Comparison of ENCODE assay signal across 8 mouse cellular contexts in the genomic region with DNA sequence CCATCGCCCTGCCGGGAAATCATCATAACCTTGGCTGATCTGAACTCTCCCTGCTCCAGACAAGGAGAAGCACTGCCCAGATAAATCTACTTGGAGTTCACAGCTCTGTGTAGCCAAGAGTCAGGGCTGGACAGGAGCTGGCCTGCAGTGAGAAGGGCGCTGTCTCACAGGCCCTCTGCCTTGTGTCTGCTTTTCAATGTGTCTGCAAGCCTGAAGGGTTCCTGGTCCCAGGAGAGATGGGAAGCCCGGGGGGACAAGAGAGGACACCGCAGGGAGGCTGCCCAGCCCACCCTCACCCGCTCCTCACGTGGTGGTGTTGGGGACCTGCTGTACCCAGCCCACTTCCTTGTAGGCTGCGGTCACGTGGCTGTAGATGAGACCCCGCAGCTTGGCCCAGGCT. TPM values are rescaled to one million over a fixed set of nuclear protein-coding genes. Genes with fewer than 3 reads are reported as not detected.
DNase-seq lines count a peak whose midpoint lies in the region; ATAC-seq and TF ChIP-seq lines count a peak whose summit lies in the region.
"Had no signal": no experiment of that assay in that cellular context is flagged by ENCODE, and none has a peak within 500 bp of the region (broad histone marks: within the 10 kb centered on the region; RNA-seq: fewer than 3 reads in every experiment).

No protein-coding gene starts in this region.

- no peak overlapping the region for H3K9ac ChIP-seq in heart, embryonic 15.5 days
- 0 out of 2 replicates have a peak overlapping the region, but pooled peaks have one; percentile 13 for H3K9ac ChIP-seq in neural tube, embryonic 13.5 days
- H3K9ac ChIP-seq in intestine, embryonic 14.5 days (ENCODE audit: low read length), result no peak overlapping the region
- H3K9ac ChIP-seq in stomach, postnatal 0 days (ENCODE audit: low read length), result 0 out of 2 replicates have a peak overlapping the region, but pooled peaks have one; percentile 8

- no peaks in the 10 kb centered on the region for H3K36me3 ChIP-seq in heart, embryonic 15.5 days
- H3K36me3 ChIP-seq in neural tube, embryonic 13.5 days, result 0 out of 2 replicates have a peak, but pooled peaks cover 8% of the 10 kb centered on the region
- no peaks in the 10 kb centered on the region for H3K36me3 ChIP-seq in intestine, embryonic 14.5 days (ENCODE audit: control insufficient read depth, insufficient read depth, low read length)
- H3K36me3 ChIP-seq in stomach, postnatal 0 days (ENCODE audit: control insufficient read depth, insufficient read depth, low read length), result no peaks in the 10 kb centered on the region

- H3K4me1 ChIP-seq in heart, embryonic 15.5 days (replicated peaks), result peaks cover 34% of the 10 kb centered on the region
- H3K4me1 ChIP-seq in neural tube, embryonic 13.5 days (replicated peaks), result peaks cover 57% of the 10 kb centered on the region
- peaks cover 36% of the 10 kb centered on the region for H3K4me1 ChIP-seq in intestine, embryonic 14.5 days (replicated peaks; ENCODE audit: control insufficient read depth, insufficient read depth, low read length)
- H3K4me1 ChIP-seq in stomach, postnatal 0 days (replicated peaks; ENCODE audit: control insufficient read depth, insufficient read depth), result peaks cover 6% of the 10 kb centered on the region

- H3K27me3 ChIP-seq in heart, embryonic 15.5 days, result peaks cover 64% of the 10 kb centered on the region
- peaks cover 36% of the 10 kb centered on the region for H3K27me3 ChIP-seq in neural tube, embryonic 13.5 days
- H3K27me3 ChIP-seq in intestine, embryonic 14.5 days (replicated peaks; ENCODE audit: control insufficient read depth, insufficient read depth, low read length), result peaks cover 1% of the 10 kb centered on the region; the same call in 1 of the 2 replicates
- no peaks in the 10 kb centered on the region for H3K27me3 ChIP-seq in stomach, postnatal 0 days (ENCODE audit: control insufficient read depth, insufficient read depth, low read length)

- TF ChIP-seq CTCF in stomach, postnatal 0 days (IDR thresholded peaks at IDR 0.05; ENCODE audit: low read depth), result no peak

- no peaks in the 10 kb centered on the region for H3K9me3 ChIP-seq in heart, embryonic 15.5 days (replicated peaks)
- H3K9me3 ChIP-seq in neural tube, embryonic 13.5 days, result no peaks in the 10 kb centered on the region
- H3K9me3 ChIP-seq in intestine, embryonic 14.5 days (ENCODE audit: control insufficient read depth, low read length), result no peaks in the 10 kb centered on the region
- H3K9me3 ChIP-seq in stomach, postnatal 0 days (ENCODE audit: control insufficient read depth, low read length), result no peaks in the 10 kb centered on the region

- no peak for TF ChIP-seq EP300 in stomach, postnatal 0 days (optimal IDR thresholded peaks at IDR 0.05)

- H3K4me3 ChIP-seq in heart, embryonic 15.5 days, result no peak overlapping the region
- no peak overlapping the region for H3K4me3 ChIP-seq in neural tube, embryonic 13.5 days
- no peak overlapping the region for H3K4me3 ChIP-seq in intestine, embryonic 14.5 days (ENCODE audit: low read depth, low read length)
- H3K4me3 ChIP-seq in stomach, postnatal 0 days (ENCODE audit: low read depth, low read length), result no peak overlapping the region

- intact Hi-C loops in heart, postnatal 10 days (cut with DNase I), result loop anchor here (10.0 kb wide), 1 partner anchor 406 kb away; no protein-coding TSS in a partner anchor

- ATAC-seq in heart, embryonic 15.5 days (replicated peaks; ENCODE audit: insufficient number of reproducible peaks, insufficient read depth, low FRiP score, low read depth), result no peak
- ATAC-seq in neural tube, embryonic 13.5 days (ENCODE audit: low read depth), result no peak
- no peak for ATAC-seq in intestine, embryonic 14.5 days (replicated peaks; ENCODE audit: low FRiP score, low TSS enrichment, low read depth)
- no peak for ATAC-seq in stomach, postnatal 0 days (ENCODE audit: low FRiP score, low TSS enrichment)

- 66% methylated on average over 10 of the region's 10 CpGs for WGBS in heart, embryonic 15.5 days
- 73% methylated on average over 10 of the region's 10 CpGs for WGBS in neural tube, embryonic 13.5 days
- WGBS in intestine, embryonic 14.5 days, result 68% methylated on average over 10 of the region's 10 CpGs
- 63% methylated on average over 10 of the region's 10 CpGs for WGBS in stomach, postnatal 0 days

- no peak for DNase-seq in heart, postnatal 10 days
- DNase-seq in neural tube, embryonic 10.5 days (ENCODE audit: extremely low spot score, low spot score), result no peak
- DNase-seq in intestine, embryonic 14.5 days (ENCODE audit: low spot score), result no peak
- no peak for DNase-seq in stomach, postnatal 0 days (ENCODE audit: low spot score)
- DNase-seq in cerebellum, adult 11 months, result no peak

- no peak overlapping the region for H3K4me2 ChIP-seq in heart, embryonic 15.5 days
- H3K4me2 ChIP-seq in neural tube, embryonic 13.5 days, result no peak overlapping the region
- no peak overlapping the region for H3K4me2 ChIP-seq in intestine, embryonic 14.5 days (ENCODE audit: low read length)
- no peak overlapping the region for H3K4me2 ChIP-seq in stomach, postnatal 0 days (replicated peaks; ENCODE audit: low read depth)

- H3K27ac ChIP-seq in heart, embryonic 15.5 days, result peak overlapping the region; percentile 68
- no peak overlapping the region for H3K27ac ChIP-seq in neural tube, embryonic 13.5 days (replicated peaks)
- H3K27ac ChIP-seq in intestine, embryonic 14.5 days (ENCODE audit: low read depth), result peak overlapping the region; percentile 74
- peak overlapping the region; percentile 84 for H3K27ac ChIP-seq in stomach, postnatal 0 days (replicated peaks)
- H3K27ac ChIP-seq: macrophage had no signal

RNA-seq across cellular contexts. Expression of a gene that starts 4.4 kb away (rescaled TPM):
- 1.3 and 1.4 TPM in 2 replicates for polyA plus RNA-seq in heart, embryonic 15.5 days (2015; fragmentation: Nextera tagmentation; extraction: Ambion mirVana)
- 1 to 10 TPM; 1.4 to 1.7 TPM for total RNA-seq in heart, postnatal 10 days (2021)
- polyA plus RNA-seq in neural tube, embryonic 13.5 days (2015; fragmentation: Nextera tagmentation; extraction: Ambion mirVana), result 1.9 and 2.3 TPM in 2 replicates
- 0.75 and 1.8 TPM in 2 replicates for polyA plus RNA-seq in intestine, embryonic 14.5 days (2014; fragmentation: Nextera tagmentation; extraction: Ambion mirVana)
- 2.6 and 2.7 TPM in 2 replicates for polyA plus RNA-seq in stomach, postnatal 0 days (2015; fragmentation: Nextera tagmentation; extraction: Ambion mirVana)
- polyA plus RNA-seq: macrophage had no signal

RNA-seq across cellular contexts. Expression of a gene that starts 5.1 kb away (rescaled TPM):
- polyA plus RNA-seq in heart, embryonic 15.5 days (2015; fragmentation: Nextera tagmentation; extraction: Ambion mirVana), result 9.1 and 11.6 TPM in 2 replicates
- 10 to 100 TPM; 76.2 to 85.4 TPM for total RNA-seq in heart, postnatal 10 days (2021)
- polyA plus RNA-seq in neural tube, embryonic 13.5 days (2015; fragmentation: Nextera tagmentation; extraction: Ambion mirVana), result 16.1 and 17.2 TPM in 2 replicates
- 14.5 and 16.4 TPM in 2 replicates for polyA plus RNA-seq in intestine, embryonic 14.5 days (2014; fragmentation: Nextera tagmentation; extraction: Ambion mirVana)
- polyA plus RNA-seq in stomach, postnatal 0 days (2015; fragmentation: Nextera tagmentation; extraction: Ambion mirVana), result 22.1 and 22.2 TPM in 2 replicates
- polyA plus RNA-seq: macrophage had no signal

RNA-seq across cellular contexts. Expression of a gene that starts 22.2 kb away (rescaled TPM):
- polyA plus RNA-seq in heart, embryonic 15.5 days (2015; fragmentation: Nextera tagmentation; extraction: Ambion mirVana), result 6.7 and 10.4 TPM in 2 replicates
- 10 to 100 TPM; 15.4 to 17.7 TPM for total RNA-seq in heart, postnatal 10 days (2021)
- polyA plus RNA-seq in neural tube, embryonic 13.5 days (2015; fragmentation: Nextera tagmentation; extraction: Ambion mirVana), result 3.7 TPM in 2 replicates
- polyA plus RNA-seq in intestine, embryonic 14.5 days (2014; fragmentation: Nextera tagmentation; extraction: Ambion mirVana), result 5.7 and 5.9 TPM in 2 replicates
- 5.7 and 6.1 TPM in 2 replicates for polyA plus RNA-seq in stomach, postnatal 0 days (2015; fragmentation: Nextera tagmentation; extraction: Ambion mirVana)

Comparison
In these comparisons a context has a peak if more than half of its experiments do, and no peak if none do; other contexts are left out.
1. H3K9ac ChIP-seq: peak in neural tube, embryonic 13.5 days (single experiment) and stomach, postnatal 0 days (single experiment); none in heart, embryonic 15.5 days (single experiment) and intestine, embryonic 14.5 days (single experiment).